Mouse (Mus musculus) mature B cell (primary cell): ENCODE results near the gene Itgb5.

Experiments used
- in situ Hi-C: fragments of 300-500 bp; cut with MboI; formaldehyde crosslinking; loops from 2 replicates; pipeline ENCODE4 v1.14.3; 2019

Itgb5 gene

DNA sequence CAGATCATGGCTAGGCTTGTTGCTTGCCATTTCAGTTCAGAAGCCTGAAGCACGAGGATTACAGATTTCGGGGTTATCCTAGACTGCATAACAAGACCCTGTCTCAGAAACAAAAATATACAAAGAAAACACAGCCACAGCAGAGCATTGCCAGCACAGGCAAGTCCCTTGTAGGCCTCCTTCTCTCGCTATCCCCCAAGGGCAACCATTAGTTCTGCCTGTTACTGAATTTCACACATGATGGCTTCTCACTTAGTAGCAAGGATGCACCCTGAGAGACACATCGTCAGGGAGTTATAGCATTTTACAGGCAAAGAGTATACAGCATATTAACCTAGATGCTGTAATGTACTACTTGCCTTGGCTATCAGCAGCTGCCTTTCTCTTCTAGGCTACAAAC lies 78.8 kb downstream of the Itgb5 start:
- in situ Hi-C loops: no loop called here

DNA sequence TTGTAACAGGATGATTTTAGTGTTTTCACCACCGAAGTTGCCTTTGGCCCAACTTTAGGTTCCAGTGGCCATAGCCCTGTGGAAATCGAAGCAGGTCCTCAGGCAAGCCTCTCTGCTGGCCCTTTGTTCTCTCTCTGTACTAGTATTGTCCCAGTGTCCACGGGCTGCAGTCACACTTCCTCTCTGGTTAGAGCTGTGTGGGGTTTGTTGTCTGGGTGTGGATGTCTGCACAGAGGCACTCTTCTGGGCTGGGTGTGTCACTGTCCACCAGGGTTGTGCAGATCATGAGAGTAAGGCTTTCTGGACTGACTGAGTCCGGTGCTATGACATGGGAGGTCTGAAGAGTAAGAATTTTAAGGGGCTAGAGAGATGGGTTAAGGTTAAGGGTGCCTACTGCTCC lies 85.5 kb downstream of the Itgb5 start:
- in situ Hi-C loops: no loop called here

- in situ Hi-C loops: no loop called here
Observed at GRCm38 (mm10) chr16:33916473-33917251, 87.2 kb downstream of the Itgb5 start.

DNA sequence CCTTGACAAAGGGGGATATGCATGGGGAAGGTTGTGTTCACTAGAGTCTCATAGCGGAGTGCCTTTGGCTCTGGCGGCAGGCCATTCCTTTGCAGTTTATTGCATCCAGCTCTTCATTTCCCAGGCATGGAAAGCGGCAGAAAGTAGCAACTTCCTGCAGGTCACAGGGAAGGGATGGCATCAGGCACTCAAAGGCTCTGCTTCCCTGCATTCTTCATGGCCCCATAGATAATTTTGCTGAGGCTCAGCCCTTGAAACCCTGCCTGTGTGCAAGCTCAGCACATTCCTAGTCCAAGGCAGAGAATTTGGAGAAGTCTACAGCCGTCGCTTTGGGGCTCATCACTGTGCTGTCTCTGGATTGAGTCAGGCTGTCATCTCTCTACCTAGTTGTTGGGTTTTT lies 87.9 kb downstream of the Itgb5 start:
- in situ Hi-C loops: no loop called here

- in situ Hi-C loops: no loop called here
Observed at GRCm38 (mm10) chr16:33917926-33918325, 88.5 kb downstream of the Itgb5 start.

GRCm38 (mm10) chr16:33921514-33921913 lies 92.0 kb downstream of the Itgb5 start:
- in situ Hi-C loops: no loop called here

DNA sequence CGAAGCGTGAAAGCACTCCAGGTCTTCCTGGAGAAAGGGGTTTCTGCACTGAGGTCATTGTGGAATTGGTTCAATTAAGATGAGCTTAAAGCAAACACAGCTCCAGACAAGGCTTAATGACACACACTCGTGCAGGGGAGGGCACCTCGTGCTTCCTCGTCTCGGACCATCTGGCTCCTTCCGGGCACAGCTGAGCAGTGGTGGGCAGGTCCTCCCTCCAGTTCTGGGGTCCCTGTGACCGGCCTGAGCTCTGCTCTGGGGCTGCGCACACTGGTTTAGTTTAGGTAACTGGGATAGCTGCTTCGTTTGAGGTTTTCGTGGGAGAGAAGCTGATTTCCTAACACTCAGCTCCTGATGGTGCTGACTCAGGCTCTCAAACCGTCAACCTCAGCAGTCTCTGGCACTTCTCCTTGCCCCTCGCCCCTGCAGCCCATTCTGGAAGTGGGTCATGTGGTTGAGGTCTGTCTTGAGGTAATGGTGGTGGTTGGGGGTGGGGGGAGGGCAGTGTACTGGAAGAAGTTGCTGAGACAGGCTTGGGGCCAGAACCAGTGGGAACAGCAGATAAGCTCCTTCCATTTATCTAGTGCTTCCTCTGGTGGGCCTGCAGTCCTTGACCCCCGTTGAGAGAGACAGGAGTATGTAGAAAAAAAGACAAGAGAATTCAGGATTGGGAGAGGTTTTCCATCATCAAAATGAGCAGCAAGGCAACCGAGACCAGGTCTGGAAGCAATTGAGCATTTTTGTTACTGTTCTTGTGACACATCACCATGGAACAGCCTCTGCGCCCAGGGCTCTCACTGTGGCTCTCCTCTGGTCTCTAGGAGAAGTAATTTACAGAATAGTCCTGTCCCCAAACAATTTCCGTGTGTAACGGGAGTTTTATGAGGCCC lies 92.9 kb downstream of the Itgb5 start:
- in situ Hi-C loops: no loop called here

DNA sequence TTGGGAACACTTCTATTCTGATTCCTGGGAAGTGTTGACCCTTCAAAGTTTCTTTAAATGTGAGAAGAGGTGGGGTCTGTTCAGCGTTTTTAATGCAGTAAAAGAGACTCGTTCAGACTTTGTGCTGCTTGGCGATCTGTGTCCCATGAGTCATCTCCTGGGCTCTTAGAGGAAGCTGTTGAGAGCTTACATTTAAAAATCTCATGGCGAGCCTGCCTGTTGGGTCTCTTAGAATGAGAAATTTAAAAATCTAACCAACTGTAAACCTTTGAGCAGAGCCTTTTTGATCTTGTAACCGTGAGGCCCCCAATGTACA lies 93.5 kb downstream of the Itgb5 start:
- in situ Hi-C loops: no loop called here

DNA sequence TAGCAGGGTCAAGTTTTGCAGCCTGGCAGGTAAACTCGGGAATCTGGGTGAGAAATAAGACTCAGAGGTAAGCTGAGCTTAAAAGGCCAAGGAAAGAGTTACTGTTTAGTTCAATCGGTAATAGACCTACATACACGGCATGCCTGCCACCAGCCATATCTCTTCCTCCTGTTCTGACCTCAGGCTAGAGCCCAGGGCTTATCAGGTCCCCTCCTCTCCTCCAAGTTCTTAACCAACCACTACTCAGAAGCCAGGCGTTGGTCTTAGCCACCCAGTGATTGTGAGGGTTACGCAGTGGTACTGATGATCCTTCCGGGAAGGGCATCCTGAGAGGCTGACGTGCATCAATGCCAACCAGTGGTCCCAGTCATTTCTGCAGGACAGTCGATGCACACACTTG lies 94.3 kb downstream of the Itgb5 start:
- in situ Hi-C loops: no loop called here

DNA sequence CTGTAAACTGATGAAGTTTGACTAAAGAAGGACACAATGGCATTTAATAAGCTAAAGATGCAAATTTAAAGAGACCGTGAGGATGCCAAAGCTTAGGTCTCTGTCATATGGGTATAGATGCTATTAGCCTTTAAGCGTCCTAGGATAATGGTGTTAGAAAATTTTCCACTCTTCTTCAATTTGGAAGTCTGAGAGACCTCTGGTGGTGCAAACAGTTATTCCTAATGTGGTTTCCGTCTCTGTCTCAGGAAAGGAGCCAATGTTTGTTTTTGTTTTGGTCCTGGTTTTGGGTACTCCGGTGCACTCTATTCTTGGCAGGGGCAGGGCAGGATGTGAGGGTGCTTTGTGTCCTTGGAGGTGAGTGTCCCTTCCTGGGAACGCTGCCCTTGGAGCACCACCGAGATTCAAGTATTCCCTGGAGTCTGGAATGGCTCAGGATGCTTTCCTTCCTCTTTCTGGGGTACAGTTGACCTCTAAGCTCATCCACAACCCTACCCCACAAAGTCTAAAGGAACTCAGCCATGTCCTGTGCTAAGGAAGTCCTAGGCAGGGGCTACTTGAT lies 97.9 kb downstream of the Itgb5 start:
- in situ Hi-C loops: no loop called here

- in situ Hi-C loops: no loop called here
Observed at GRCm38 (mm10) chr16:33928788-33929462, 99.5 kb downstream of the Itgb5 start.

DNA sequence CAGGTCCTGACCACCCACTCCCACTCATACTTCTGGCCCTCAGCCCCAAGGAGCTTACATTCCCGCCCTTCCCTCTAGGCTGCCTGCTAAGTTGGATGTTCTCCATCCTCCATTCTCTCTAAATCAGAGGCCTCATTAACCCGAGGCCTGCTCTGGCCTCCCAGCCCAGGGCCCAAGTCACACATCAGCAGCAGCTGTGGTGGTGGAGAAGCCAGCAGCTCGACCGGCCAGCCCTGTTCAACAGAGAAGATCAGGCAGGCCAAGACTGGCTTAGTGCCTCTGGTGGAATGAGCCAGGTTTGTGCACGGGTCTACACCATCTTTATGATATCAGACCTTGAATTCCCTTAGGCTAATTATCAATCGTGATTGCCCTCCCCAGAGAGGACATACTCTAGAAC lies 101.3 kb downstream of the Itgb5 start:
- in situ Hi-C loops: no loop called here

- in situ Hi-C loops: no loop called here
Observed at GRCm38 (mm10) chr16:33931682-33932081, 102.2 kb downstream of the Itgb5 start.

DNA sequence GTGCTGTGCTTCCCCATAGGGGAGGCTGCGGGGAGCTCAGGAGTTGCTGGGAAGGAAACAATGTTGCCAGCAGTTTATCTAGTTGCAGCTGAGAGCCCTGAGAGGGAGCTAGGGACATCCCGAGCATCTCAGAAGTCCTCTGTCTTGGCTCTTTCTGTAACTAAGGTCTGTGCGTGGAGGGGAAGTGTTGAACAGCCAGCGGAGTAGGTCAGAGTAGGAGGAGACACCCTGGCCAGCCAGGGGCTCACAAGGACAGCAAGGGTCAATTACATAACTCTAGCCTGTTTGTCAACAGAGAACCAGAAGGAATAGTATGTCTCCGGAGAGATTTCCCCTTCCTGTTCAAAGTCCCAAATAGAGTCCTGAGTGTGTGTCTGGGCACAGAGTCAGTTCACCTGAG lies 102.7 kb downstream of the Itgb5 start:
- in situ Hi-C loops: no loop called here

DNA sequence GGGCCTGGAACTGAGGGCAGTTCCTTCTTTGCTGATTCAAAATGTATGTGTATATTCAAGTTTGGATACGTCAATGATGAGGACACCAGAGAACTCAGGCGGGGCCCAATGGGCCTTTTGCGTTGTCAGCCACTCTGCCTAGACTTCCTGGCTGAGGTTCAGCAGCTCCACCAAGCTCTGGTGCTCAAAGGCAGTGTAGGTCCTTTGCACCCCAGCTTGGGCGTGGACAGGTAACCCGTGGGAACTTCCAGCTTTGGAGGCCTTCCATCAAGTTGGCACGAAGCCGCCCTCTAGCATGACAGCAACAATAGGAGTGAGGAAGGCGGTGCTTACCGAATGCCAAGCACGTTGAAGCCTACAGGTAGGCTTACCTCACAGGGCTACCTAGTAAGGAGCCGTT lies 103.9 kb downstream of the Itgb5 start:
- in situ Hi-C loops: no loop called here

DNA sequence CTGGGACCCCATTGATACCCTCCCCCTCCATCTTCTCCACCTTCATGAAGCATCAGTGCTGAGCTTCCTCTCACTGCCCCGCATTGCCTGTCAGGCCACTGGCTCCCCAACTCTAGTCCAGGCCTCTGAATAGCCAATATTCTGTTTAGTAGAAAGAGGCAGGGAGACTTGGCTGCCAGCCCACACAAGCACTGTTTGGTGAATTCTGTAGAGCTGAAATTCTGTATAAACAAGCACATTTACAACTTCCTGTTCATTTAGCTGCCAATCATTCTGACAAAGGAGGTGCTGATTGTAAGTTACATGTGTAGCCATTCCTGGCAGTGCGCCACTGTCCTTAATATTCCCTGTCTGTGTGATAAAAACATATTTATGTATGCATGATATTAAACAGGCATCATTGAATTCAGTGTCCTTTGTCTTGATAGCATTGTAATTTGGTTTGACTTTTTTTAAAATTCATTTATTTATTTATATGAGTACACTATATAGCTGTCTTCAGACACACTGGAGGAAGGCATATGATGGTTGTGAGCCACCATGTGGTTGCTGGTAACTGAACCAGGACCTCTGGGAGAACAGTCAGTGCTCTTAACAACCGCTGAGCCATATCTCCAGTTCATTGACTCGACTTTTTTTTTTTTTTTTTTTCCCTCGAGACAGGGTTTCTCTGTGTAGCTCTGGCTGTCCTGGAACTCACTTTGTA lies 105.4 kb downstream of the Itgb5 start:
- in situ Hi-C loops: no loop called here

DNA sequence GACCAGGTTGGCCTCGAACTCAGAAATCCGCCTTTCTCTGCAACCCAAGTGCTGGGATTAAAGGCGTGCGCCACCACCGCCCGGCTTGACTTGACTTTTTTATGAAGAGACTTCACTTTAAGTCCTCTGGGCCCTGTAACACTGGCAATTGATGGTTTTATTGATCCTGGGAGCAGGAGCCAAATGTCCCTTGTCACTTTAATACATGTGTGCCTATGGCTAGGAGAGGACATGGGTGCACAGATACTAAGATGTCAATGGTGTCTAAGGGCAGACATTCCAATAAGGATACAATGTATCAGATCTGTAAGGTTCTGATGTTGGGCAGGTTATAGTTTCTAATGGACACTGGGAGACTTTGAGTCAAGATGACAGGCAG lies 105.9 kb downstream of the Itgb5 start:
- in situ Hi-C loops: no loop called here

DNA sequence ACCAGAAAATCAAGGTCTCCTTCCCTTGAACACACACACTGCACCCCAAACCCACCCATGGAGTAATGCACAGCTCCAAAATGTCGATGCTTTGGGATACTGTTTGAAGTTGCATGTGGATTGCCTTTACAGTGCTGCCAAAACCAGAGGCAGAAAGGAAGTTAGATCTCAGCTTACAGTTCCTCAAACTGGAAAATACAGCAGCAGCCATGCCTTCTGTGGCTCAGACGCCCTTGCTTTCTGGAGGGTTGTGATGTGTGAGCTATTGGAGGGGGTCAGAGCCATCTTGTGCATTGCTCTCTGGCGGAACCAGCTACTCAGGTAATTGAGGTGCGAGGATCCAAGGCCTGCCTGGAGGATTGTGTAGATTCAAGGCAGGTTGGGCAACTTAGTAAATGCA lies 107.4 kb downstream of the Itgb5 start:
- in situ Hi-C loops: no loop called here

- in situ Hi-C loops: no loop called here
Observed at GRCm38 (mm10) chr16:33937567-33937966, 108.1 kb downstream of the Itgb5 start.

DNA sequence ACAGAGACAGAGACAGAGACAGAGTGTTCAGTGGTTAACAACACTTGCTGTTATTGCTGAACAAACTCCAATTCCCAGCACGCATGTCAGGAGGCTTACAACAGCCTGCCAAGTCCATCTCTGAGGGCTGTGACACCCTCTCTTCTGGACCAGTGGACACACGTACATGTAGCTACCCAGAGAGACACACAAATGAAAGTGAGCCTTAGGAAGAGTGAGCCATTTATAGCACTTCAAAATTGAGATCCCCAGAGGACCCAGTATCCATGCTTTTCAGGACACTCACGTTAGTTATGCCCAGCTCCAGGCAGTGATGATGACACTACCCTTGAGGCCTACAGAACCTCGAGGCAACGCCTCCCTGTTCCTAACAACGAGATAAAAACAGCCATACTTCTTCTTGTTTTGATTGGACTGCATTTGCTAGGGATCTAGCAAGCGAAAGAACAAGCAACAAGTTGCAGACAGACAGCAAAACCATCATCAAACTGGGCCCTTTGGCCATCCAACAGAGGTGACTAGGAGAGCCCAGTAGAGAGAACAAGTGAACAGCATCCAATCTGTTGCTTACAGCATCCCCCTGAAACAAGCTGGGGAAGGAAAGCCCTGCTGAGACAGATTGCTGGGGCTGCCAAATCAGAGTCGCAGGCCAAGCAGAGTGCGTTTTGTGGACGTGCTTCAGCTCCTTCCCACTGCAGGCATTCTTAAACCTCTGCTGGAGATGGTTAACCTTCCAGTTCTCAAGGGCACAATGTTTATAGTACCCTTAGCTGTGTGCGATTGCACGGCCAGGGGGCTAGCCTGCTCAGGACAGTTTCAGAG lies 109.1 kb downstream of the Itgb5 start:
- in situ Hi-C loops: no loop called here

DNA sequence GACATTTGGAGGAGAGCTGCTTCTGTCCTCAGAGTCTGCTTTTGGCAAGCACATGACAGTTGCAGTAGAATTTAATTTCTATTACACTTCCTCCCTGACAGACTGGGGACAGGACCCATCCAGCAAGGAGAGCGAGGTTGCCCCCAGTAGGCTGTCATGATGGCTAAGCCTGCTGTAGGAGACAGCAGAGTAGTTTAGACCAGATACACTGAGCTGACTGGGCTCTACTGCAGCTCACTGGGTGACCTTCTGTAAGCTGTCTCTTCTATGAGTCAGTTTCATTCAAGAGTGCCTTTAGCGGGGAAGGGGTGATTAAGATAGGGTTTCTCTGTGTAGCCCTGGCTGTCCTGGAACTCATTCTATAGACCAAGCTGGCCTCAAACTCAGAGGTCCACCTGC lies 109.7 kb downstream of the Itgb5 start:
- in situ Hi-C loops: no loop called here
